Mouse (Mus musculus): ENCODE data around the gene Rtn2. TPM values are rescaled to one million over a fixed set of nuclear protein-coding genes. Genes with fewer than 3 reads are reported as not detected.

Rtn2 gene
- polyA plus RNA-seq, 1 experiment from 2014 or later, result 10.6 TPM

GRCm38 (mm10) chr7:19314033-19314432, 31.6 kb downstream of the Rtn2 start:
- no peak for ATAC-seq (ENCODE audit: insufficient read depth, low FRiP score, low read depth)
- H3K36me3 ChIP-seq, result no peaks in the 10 kb centered on the region
- 0 out of 2 replicates have a peak, but pooled peaks cover 10% of the 10 kb centered on the region for H3K27me3 ChIP-seq (replicated peaks)
- H3K4me3 ChIP-seq (replicated peaks), result no peak overlapping the region
- H3K9ac ChIP-seq, result no peak overlapping the region
- peaks cover 11% of the 10 kb centered on the region; the same call in 1 of the 2 replicates for H3K4me1 ChIP-seq
- 41% methylated on average over 5 of the region's 5 CpGs for WGBS
- no peak overlapping the region for H3K27ac ChIP-seq
- no peak overlapping the region for H3K4me2 ChIP-seq
- no peaks in the 10 kb centered on the region for H3K9me3 ChIP-seq

DNA sequence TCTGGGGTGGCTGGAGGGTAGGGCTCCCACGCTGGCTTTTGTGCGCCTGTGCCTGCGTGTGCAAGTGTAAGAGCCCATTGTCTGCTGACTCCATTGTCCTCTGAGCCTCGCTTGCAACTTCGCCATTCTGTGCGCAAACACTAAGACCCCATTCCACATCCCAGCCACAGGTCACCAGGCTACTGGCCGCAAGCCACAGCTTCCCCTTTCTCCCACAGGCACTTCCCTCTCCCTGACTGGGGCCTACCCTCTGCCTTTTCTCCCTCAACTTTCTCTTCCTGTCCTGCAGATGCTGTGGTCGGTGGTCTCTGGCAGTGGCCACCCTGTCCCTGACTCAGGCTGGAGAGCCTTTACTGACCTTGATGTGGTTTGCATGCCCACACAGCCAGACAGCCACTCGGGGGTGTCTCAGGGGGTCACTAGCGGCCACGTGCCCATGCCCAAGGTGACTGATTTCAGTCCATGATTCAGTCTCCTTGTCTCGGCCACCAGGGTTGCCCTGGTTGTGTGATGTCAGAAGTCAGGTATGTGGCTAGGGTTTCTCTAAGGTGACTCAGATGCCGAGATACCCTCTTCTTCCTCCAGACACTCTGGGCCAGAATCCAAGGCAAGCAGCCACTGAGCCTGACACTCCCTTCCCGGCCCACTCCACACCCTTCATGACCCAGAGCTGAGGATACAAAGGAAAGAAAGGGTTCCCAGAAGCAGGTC, 34.2 kb downstream of the Rtn2 start:
- ATAC-seq (ENCODE audit: insufficient read depth, low FRiP score, low read depth), result no peak
- 47% methylated on average over 14 of the region's 14 CpGs for WGBS
- no peaks in the 10 kb centered on the region for H3K36me3 ChIP-seq

DNA sequence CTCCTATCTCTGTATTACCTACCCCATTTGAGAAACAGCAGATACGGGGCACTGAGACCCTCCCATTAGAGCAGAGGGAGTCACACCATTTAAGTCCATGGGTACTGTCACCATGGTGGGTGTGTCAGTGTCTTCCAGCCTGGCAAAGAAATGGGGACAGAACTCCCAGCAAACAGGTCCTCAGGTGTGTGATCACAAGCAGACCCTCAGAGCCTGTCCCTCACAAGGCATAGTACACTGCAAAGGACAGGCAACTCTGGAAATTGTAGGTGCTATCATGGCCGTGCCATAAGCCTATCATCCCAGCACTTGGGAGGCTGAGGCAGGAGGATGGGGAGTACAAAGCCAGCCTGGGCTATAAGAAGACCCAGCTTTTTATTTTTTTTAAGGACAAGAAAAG, 35.8 kb downstream of the Rtn2 start:
- ATAC-seq (ENCODE audit: insufficient read depth, low FRiP score, low read depth), result no peak
- Histone ChIP-seq H3K4me3 (replicated peaks) (no peak overlapping the region), H3K36me3 (no peaks in the 10 kb centered on the region), H3K27me3 (replicated peaks) (0 out of 2 replicates have a peak, but pooled peaks cover 10% of the 10 kb centered on the region), H3K4me2 (no peak overlapping the region), H3K27ac (no peak overlapping the region), H3K9me3 (no peaks in the 10 kb centered on the region), H3K9ac (no peak overlapping the region), H3K4me1 (peaks cover 16% of the 10 kb centered on the region)
- WGBS, result 63% methylated on average over 2 of the region's 2 CpGs

More for the DNA sequence above, 34.2 kb downstream of the Rtn2 start:
- Histone ChIP-seq H3K9me3 (no peaks in the 10 kb centered on the region), H3K4me2 (no peak overlapping the region), H3K4me1 (peaks cover 16% of the 10 kb centered on the region), H3K9ac (no peak overlapping the region), H3K4me3 (replicated peaks) (no peak overlapping the region), H3K27ac (no peak overlapping the region), H3K27me3 (replicated peaks) (0 out of 2 replicates have a peak, but pooled peaks cover 10% of the 10 kb centered on the region)

DNA sequence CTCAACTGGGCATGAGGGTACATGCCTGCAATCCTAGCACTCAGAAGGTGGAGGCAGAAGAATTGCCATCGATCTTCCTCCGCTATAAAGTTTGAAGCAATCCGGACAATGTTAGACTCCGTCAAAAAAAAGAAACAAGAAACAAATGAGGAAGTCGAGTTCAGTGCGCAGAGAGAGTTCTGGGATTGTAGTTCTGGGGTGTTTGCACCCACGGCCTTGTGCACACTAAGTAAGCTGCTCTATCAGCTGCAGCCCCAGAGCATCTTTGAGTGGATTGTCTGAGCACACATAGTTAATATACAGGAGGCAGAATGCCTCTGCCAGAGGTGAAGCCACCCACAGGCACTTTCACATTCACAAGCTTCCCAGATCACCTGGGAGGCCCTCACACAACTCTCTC, 36.3 kb downstream of the Rtn2 start:
- 0 out of 2 replicates have a peak, but pooled peaks cover 10% of the 10 kb centered on the region for H3K27me3 ChIP-seq (replicated peaks)
- no peak overlapping the region for H3K4me3 ChIP-seq (replicated peaks)
- H3K27ac ChIP-seq, result no peak overlapping the region
- no peak for ATAC-seq (ENCODE audit: insufficient read depth, low FRiP score, low read depth)
- H3K36me3 ChIP-seq, result no peaks in the 10 kb centered on the region
- 62% methylated on average over 7 of the region's 7 CpGs for WGBS
- H3K9ac ChIP-seq, result no peak overlapping the region
- no peaks in the 10 kb centered on the region for H3K9me3 ChIP-seq
- peaks cover 16% of the 10 kb centered on the region for H3K4me1 ChIP-seq
- no peak overlapping the region for H3K4me2 ChIP-seq

GRCm38 (mm10) chr7:19319458-19319857, 37.0 kb downstream of the Rtn2 start:
- H3K4me3 ChIP-seq (replicated peaks), result peak overlapping the region; percentile 50
- peaks cover 16% of the 10 kb centered on the region for H3K4me1 ChIP-seq
- no peaks in the 10 kb centered on the region for H3K36me3 ChIP-seq
- peak; percentile 59; the same call in 1 of the 2 replicates for ATAC-seq (ENCODE audit: insufficient read depth, low FRiP score, low read depth)
- 0 out of 2 replicates have a peak, but pooled peaks cover 5% of the 10 kb centered on the region for H3K27me3 ChIP-seq (replicated peaks)
- 0 out of 2 replicates have a peak overlapping the region, but pooled peaks have one; percentile 12 for H3K9ac ChIP-seq
- no peak overlapping the region; the same call in 1 of the 2 replicates for H3K27ac ChIP-seq
- peak overlapping the region; percentile 90 for H3K4me2 ChIP-seq
- 16% methylated on average over 9 of the region's 9 CpGs for whole genome bisulfite sequencing
- no peaks in the 10 kb centered on the region for H3K9me3 ChIP-seq

DNA sequence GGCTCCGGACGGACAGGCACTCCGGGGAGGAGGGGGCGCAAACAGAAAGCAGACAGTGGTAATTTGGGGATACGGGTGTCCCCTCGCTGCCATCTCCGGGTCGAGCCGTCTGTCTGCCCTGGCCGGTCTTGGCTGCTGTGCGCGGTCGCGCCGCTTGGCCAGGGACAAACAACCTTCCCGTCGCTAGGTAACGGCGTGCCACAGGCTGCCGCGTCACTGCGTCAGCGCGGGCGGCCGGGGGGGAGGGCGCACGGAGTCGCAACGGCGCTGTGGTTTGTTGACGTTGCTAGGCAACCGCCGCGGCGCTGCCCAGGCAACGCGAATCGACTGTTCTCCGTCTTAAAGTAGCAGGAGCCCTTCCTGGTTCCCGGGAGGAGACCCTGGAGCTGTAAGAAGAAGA, 37.5 kb downstream of the Rtn2 start:
- peak; percentile 88 for ATAC-seq (ENCODE audit: insufficient read depth, low FRiP score, low read depth)
- H3K4me1 ChIP-seq, result peaks cover 16% of the 10 kb centered on the region
- no peaks in the 10 kb centered on the region for H3K36me3 ChIP-seq
- H3K9ac ChIP-seq, result 0 out of 2 replicates have a peak overlapping the region, but pooled peaks have one; percentile 12
- H3K27me3 ChIP-seq (replicated peaks), result 0 out of 2 replicates have a peak, but pooled peaks cover 5% of the 10 kb centered on the region
- no peak overlapping the region; the same call in 1 of the 2 replicates for H3K27ac ChIP-seq
- no peaks in the 10 kb centered on the region for H3K9me3 ChIP-seq
- H3K4me3 ChIP-seq (replicated peaks), result peak overlapping the region; percentile 50
- WGBS, result 0% methylated on average over 41 of the region's 41 CpGs
- peak overlapping the region; percentile 90 for H3K4me2 ChIP-seq

DNA sequence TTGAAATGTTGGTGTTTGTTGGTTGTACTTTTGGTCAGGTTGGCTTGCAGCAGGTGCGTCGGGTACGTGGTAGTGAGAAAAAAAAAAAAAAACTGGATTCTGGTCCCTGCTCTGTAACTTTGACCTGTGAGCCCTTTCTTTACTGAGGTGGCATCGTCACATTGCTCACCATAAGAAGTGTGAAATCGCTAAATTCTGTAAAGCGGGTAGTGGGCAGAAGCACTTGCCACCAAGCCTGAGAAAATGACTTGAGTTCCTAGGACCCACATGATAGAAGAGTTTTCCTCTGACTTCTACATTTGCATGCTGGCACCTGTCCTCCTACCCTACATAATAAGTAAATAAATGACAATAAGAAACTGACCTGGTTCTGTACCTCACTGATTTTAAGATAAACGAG, 38.2 kb downstream of the Rtn2 start:
- ATAC-seq (ENCODE audit: insufficient read depth, low FRiP score, low read depth), result no peak
- H3K9me3 ChIP-seq, result no peaks in the 10 kb centered on the region
- 40% methylated on average over 7 of the region's 7 CpGs for WGBS
- peak overlapping the region; percentile 50 for H3K4me3 ChIP-seq (replicated peaks)
- H3K4me1 ChIP-seq, result peaks cover 16% of the 10 kb centered on the region
- H3K36me3 ChIP-seq, result no peaks in the 10 kb centered on the region
- H3K9ac ChIP-seq, result no peak overlapping the region
- H3K27me3 ChIP-seq (replicated peaks), result 0 out of 2 replicates have a peak, but pooled peaks cover 5% of the 10 kb centered on the region
- H3K27ac ChIP-seq, result no peak overlapping the region
- peak overlapping the region; percentile 90 for H3K4me2 ChIP-seq

- Histone ChIP-seq H3K9ac (no peak overlapping the region), H3K36me3 (no peaks in the 10 kb centered on the region), H3K4me1 (peaks cover 23% of the 10 kb centered on the region), H3K4me3 (replicated peaks) (no peak overlapping the region), H3K27me3 (replicated peaks) (no peaks in the 10 kb centered on the region), H3K9me3 (no peaks in the 10 kb centered on the region), H3K27ac (no peak overlapping the region), H3K4me2 (no peak overlapping the region)
- WGBS, result 39% methylated on average over 5 of the region's 5 CpGs
- ATAC-seq (ENCODE audit: insufficient read depth, low FRiP score, low read depth), result no peak
Observed at GRCm38 (mm10) chr7:19321464-19321863, 39.0 kb downstream of the Rtn2 start.

DNA sequence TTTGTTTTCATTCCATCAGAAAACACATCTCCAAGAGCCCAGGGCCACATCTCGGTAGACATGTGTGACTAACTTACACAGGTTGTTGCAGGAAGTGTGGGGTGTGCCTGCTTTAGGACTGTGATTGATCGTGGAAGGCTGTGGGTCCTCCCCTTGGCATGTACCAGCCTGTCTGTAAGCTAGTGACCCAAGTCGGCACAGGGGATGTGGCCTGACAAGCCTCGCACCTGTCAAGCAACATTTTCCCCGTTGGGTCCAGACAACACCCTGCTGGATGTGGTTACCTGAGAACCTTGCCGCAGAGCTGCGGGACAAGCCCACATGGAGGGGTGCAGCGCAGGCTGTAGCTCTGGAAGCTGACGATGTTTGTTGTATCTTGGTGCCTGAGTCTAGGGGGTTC, 40.1 kb downstream of the Rtn2 start:
- Histone ChIP-seq H3K27me3 (replicated peaks) (no peaks in the 10 kb centered on the region), H3K4me1 (peaks cover 30% of the 10 kb centered on the region), H3K9me3 (no peaks in the 10 kb centered on the region), H3K9ac (no peak overlapping the region), H3K4me3 (replicated peaks) (no peak overlapping the region), H3K27ac (peak overlapping the region; percentile 31; the same call in 1 of the 2 replicates), H3K36me3 (no peaks in the 10 kb centered on the region), H3K4me2 (no peak overlapping the region)
- 34% methylated on average over 9 of the region's 9 CpGs for WGBS
- no peak for ATAC-seq (ENCODE audit: insufficient read depth, low FRiP score, low read depth)

DNA sequence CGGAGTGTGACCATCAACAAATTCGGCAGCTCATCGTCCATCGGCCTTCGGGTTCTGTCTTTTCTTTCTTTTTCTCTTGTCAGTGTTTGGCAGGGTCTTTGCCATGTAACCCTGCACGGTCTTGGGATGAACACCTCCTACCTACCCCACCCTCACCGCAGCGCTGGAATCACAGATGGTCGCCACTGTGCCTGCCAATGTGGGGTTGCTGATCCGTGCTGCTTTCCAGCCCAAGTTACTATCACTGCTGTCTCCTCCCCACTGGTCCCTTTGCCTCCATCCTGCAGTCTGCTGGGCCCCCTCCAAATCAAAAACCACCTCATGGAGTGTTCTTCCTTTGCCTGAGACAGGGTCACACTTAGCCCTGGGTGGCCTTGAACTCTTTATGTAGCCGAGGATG, 41.8 kb downstream of the Rtn2 start:
- no peak overlapping the region for H3K9ac ChIP-seq
- H3K4me1 ChIP-seq, result peaks cover 34% of the 10 kb centered on the region
- H3K9me3 ChIP-seq, result no peaks in the 10 kb centered on the region
- no peaks in the 10 kb centered on the region for H3K36me3 ChIP-seq
- no peak overlapping the region for H3K27ac ChIP-seq
- ATAC-seq (ENCODE audit: insufficient read depth, low FRiP score, low read depth), result no peak
- no peaks in the 10 kb centered on the region for H3K27me3 ChIP-seq (replicated peaks)
- H3K4me2 ChIP-seq, result no peak overlapping the region
- H3K4me3 ChIP-seq (replicated peaks), result no peak overlapping the region
- 81% methylated on average over 11 of the region's 11 CpGs for WGBS

DNA sequence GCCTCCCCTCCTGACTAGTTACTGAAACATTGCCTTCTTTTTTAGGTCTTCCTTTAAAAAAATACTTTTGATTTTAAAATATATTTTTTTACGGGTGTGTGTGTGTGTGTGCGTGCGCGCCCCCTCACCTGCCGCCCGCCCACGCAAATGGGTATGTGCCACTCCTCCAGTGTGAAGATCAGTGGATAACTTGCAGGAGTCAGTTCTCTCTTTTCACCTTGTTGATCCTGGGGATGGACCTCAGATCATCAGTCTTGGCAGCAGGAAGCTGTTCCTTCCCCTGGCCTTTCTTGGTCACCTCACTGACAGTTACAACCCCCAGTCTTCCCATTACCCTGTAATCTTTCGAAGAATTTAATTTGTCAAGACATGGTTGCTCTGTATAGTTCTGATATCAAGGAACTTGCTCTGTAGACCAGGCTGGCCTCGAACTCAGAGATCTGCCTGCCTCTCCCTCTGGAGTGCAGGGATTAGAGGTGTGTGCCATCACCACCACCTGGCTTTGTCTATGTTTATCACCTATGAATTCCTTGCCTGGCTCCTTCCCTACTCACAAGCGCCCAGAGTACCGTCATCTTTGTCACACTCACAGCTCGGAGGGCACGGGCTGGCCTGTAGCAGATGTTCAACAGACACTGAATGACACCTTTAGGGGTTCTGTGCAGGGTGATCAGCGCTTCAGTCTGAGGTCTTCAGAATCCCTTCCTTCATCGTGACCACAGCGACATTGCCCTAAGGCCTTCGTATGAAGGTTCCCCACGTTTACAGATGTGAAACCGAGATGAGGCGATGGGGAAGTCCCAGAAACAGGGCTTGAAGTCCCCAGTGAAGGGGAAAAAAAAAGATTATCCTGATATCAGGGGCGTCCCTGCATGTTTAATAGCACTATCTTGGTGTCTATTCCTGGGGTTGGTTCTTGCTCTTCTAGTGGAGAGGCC, 43.1 kb downstream of the Rtn2 start:
- Histone ChIP-seq H3K27ac (no peak overlapping the region), H3K9me3 (no peaks in the 10 kb centered on the region), H3K4me3 (replicated peaks) (peak overlapping the region; percentile 41; the same call in 1 of the 2 replicates), H3K4me1 (peaks cover 24% of the 10 kb centered on the region), H3K36me3 (no peaks in the 10 kb centered on the region), H3K9ac (no peak overlapping the region), H3K4me2 (peak overlapping the region; percentile 70), H3K27me3 (replicated peaks) (no peaks in the 10 kb centered on the region)
- 71% methylated on average over 21 of the region's 21 CpGs for WGBS
- no peak for ATAC-seq (ENCODE audit: insufficient read depth, low FRiP score, low read depth)

Data from stomach, embryonic 15.5 days (tissue).